In genomic region chr7:82899459-82900297, GRCm38 (mm10) we compare ENCODE assay signal across 24 mouse cellular contexts. TPM values are rescaled to one million over a fixed set of nuclear protein-coding genes. Genes with fewer than 3 reads are reported as not detected.
DNase-seq lines count a peak whose midpoint lies in the region; ATAC-seq and TF ChIP-seq lines count a peak whose summit lies in the region.
"Had no signal": no experiment of that assay in that cellular context is flagged by ENCODE, and none has a peak within 500 bp of the region (broad histone marks: within the 10 kb centered on the region; RNA-seq: fewer than 3 reads in every experiment).

No protein-coding gene starts in this region.

- peak; percentile 23 for DNase-seq in embryo, embryonic 10 days (ENCODE audit: low spot score)
- DNase-seq in embryo, embryonic 11 days, result no peak
- peak; percentile 24 for DNase-seq in lung, embryonic 14.5 days
- DNase-seq in lung, postnatal 14 days, result no peak
- peak; percentile 48 for DNase-seq in limb, embryonic 11.5 days (ENCODE audit: low spot score)
- no peak for DNase-seq in right cerebral cortex, postnatal 36 days (ENCODE audit: low spot score in 2 of 2)
- DNase-seq in left cerebral cortex, postnatal 4 days, result no peak
- DNase-seq in gastrocnemius, postnatal 25 days, result no peak
- DNase-seq: adrenal gland, postnatal 36 days; cerebellum, adult 18-20 months; cerebellum, postnatal 25 days; gastrocnemius, adult 2 months; heart, adult 18-20 months; kidney, adult 9 months; liver, embryonic 13.5 days; spleen, adult 18-20 months; thymus, postnatal 36 days had no signal

- 47% methylated on average over 8 of the region's 8 CpGs for WGBS in lung, embryonic 14.5 days
- WGBS in limb, embryonic 11.5 days, result 24% methylated on average over 8 of the region's 8 CpGs

- H3K27me3 ChIP-seq in lung, embryonic 14.5 days (ENCODE audit: insufficient read depth, low read length), result no peaks in the 10 kb centered on the region
- no peaks in the 10 kb centered on the region for H3K27me3 ChIP-seq in limb, embryonic 11.5 days (ENCODE audit: control insufficient read depth, insufficient read depth, low read length)
- H3K27me3 ChIP-seq: embryonic facial prominence, embryonic 13.5 days; liver, embryonic 13.5 days; lung, embryonic 15.5 days; midbrain, embryonic 12.5 days had no signal

- no peak for TF ChIP-seq CTCF in lung, embryonic 14.5 days (IDR thresholded peaks at IDR 0.05; ENCODE audit: low read depth)

- intact Hi-C loops in left cerebral cortex, postnatal 4 days (cut with DNase I), result no loop called here

- H3K27ac ChIP-seq in lung, embryonic 14.5 days (ENCODE audit: low read depth), result no peak overlapping the region
- no peak overlapping the region for H3K27ac ChIP-seq in limb, embryonic 11.5 days (replicated peaks; ENCODE audit: low read depth, low read length)
- H3K27ac ChIP-seq: embryonic facial prominence, embryonic 13.5 days; gastrocnemius, adult 2 months; liver, embryonic 13.5 days; lung, embryonic 15.5 days; macrophage; midbrain, embryonic 12.5 days had no signal

- H3K4me2 ChIP-seq in lung, embryonic 14.5 days, result no peak overlapping the region
- H3K4me2 ChIP-seq in limb, embryonic 11.5 days (ENCODE audit: low read depth, severe bottlenecking), result no peak overlapping the region
- H3K4me2 ChIP-seq: embryonic facial prominence, embryonic 13.5 days; liver, embryonic 13.5 days; lung, embryonic 15.5 days; midbrain, embryonic 12.5 days had no signal

- H3K9ac ChIP-seq in lung, embryonic 14.5 days, result no peak overlapping the region
- H3K9ac ChIP-seq in limb, embryonic 11.5 days (ENCODE audit: low read length), result no peak overlapping the region
- H3K9ac ChIP-seq: embryonic facial prominence, embryonic 13.5 days; liver, embryonic 13.5 days; lung, embryonic 15.5 days; midbrain, embryonic 12.5 days had no signal

- H3K4me1 ChIP-seq in lung, embryonic 14.5 days (ENCODE audit: insufficient read depth), result no peaks in the 10 kb centered on the region
- peaks cover 7% of the 10 kb centered on the region; the same call in 1 of the 2 replicates for H3K4me1 ChIP-seq in limb, embryonic 11.5 days (ENCODE audit: control insufficient read depth, insufficient read depth, low read length)
- H3K4me1 ChIP-seq: embryonic facial prominence, embryonic 13.5 days; liver, embryonic 13.5 days; lung, embryonic 15.5 days; midbrain, embryonic 12.5 days had no signal

- H3K36me3 ChIP-seq in lung, embryonic 14.5 days (ENCODE audit: insufficient read depth), result no peaks in the 10 kb centered on the region
- H3K36me3 ChIP-seq in limb, embryonic 11.5 days (ENCODE audit: control insufficient read depth, insufficient read depth, low read length), result no peaks in the 10 kb centered on the region
- H3K36me3 ChIP-seq: embryonic facial prominence, embryonic 13.5 days; G1E; liver, embryonic 13.5 days; lung, embryonic 15.5 days; midbrain, embryonic 12.5 days had no signal

- ATAC-seq in lung, embryonic 14.5 days (ENCODE audit: insufficient read depth), result no peak
- peak; percentile 73 for ATAC-seq in limb, embryonic 11.5 days (ENCODE audit: insufficient number of reproducible peaks, low FRiP score, low TSS enrichment, low read depth)
- ATAC-seq: CD4-positive, CD25-positive, alpha-beta regulatory T cell, adult 4 months; hindbrain, embryonic 16.5 days had no signal

- no peak overlapping the region for H3K4me3 ChIP-seq in lung, embryonic 14.5 days (ENCODE audit: low read depth, low read length)
- no peak overlapping the region for H3K4me3 ChIP-seq in limb, embryonic 11.5 days (ENCODE audit: low read depth, low read length)
- H3K4me3 ChIP-seq: embryonic facial prominence, embryonic 13.5 days; gastrocnemius, adult 2 months; liver, embryonic 13.5 days; lung, embryonic 15.5 days; midbrain, embryonic 12.5 days had no signal

- H3K9me3 ChIP-seq in lung, embryonic 14.5 days (ENCODE audit: low read depth, low read length), result no peaks in the 10 kb centered on the region
- H3K9me3 ChIP-seq in limb, embryonic 11.5 days (ENCODE audit: control insufficient read depth, low read length), result no peaks in the 10 kb centered on the region
- H3K9me3 ChIP-seq: embryonic facial prominence, embryonic 13.5 days; G1E; liver, embryonic 13.5 days; lung, embryonic 15.5 days; midbrain, embryonic 12.5 days had no signal

RNA-seq across cellular contexts. Expression of gene Mex3b, which starts 32.5 kb away (rescaled TPM):
- 17.4 and 17.6 TPM in 2 replicates for polyA plus RNA-seq in lung, embryonic 14.5 days (2014; fragmentation: Nextera tagmentation; extraction: Ambion mirVana)
- polyA plus RNA-seq in limb, embryonic 11.5 days (2014; fragmentation: Nextera tagmentation; extraction: Ambion mirVana), result 47.0 and 47.4 TPM in 2 replicates
- total RNA-seq in left cerebral cortex, postnatal 4 days (2021), result 10 to 100 TPM; 73.8 to 79.0 TPM
- total RNA-seq in gastrocnemius, postnatal 25 days (2021), result 1 to 10 TPM in 1 of 2 experiments, under 1 TPM in 1; 0.80 to 1.1 TPM

Comparison
In these comparisons a context has a peak if more than half of its experiments do, and no peak if none do; other contexts are left out.
1. DNase-seq: peak in embryo, embryonic 10 days (single experiment), lung, embryonic 14.5 days (single experiment) and limb, embryonic 11.5 days (single experiment); none in embryo, embryonic 11 days (single experiment), lung, postnatal 14 days (single experiment), right cerebral cortex, postnatal 36 days (0 of 2), left cerebral cortex, postnatal 4 days (single experiment) and gastrocnemius, postnatal 25 days (single experiment).
2. RNA of gene Mex3b, which starts 32.5 kb away (total RNA-seq): 73.8 to 79.0 TPM in left cerebral cortex, postnatal 4 days; 0.80 to 1.1 TPM in gastrocnemius, postnatal 25 days; every median in the first group is over 10 times any median in the second.